Mouse (Mus musculus): ENCODE results near the gene Krtap19-9b. TPM values are rescaled to one million over a fixed set of nuclear protein-coding genes. Genes with fewer than 3 reads are reported as not detected.

The Krtap19-9b gene
- not detected in 2 replicates for polyA plus RNA-seq (2014; fragmentation: Nextera tagmentation; extraction: Ambion mirVana)

DNA sequence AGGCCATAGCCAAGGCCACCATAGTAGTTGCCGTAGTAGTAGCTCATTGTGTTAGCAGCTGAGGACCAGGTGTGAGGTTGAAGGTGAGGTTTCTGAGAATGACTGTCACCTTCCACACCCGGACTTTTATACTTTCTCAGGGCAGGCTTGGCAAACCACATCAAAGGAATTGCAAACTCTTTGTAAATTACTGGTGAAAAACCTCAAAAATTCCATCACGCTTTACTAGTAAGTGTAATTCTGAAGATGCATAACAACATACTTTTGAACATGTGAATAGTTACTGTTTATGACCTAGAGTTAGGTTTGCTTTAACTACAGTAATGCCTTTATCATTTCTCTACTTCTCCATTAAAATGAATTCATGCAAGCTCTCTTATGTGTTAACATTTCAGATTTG lies at the start of gene Krtap19-9b:
Gene Krtap19-9b (minus strand): TSS at position 101 of the 400 bp plus-strand sequence.
- H3K36me3 ChIP-seq (ENCODE audit: control insufficient read depth, insufficient read depth, low read length) = no peaks in the 10 kb centered on the region
- no peaks in the 10 kb centered on the region for H3K4me1 ChIP-seq (ENCODE audit: control insufficient read depth, insufficient read depth, low read length)
- H3K9me3 ChIP-seq (ENCODE audit: control insufficient read depth, low read length) = no peaks in the 10 kb centered on the region
- H3K4me2 ChIP-seq (ENCODE audit: low read length) = no peak within 1 kb of the TSS
- DNase-seq (no peak), ATAC-seq (ENCODE audit: low FRiP score, low TSS enrichment) (no peak)
- H3K27ac ChIP-seq (replicated peaks; ENCODE audit: low read depth, low read length) = no peak within 1 kb of the TSS
- no peaks in the 10 kb centered on the region for H3K27me3 ChIP-seq (ENCODE audit: control insufficient read depth, insufficient read depth, low read length)
- 94% methylated on average over 3 of the region's 3 CpGs for WGBS
- no peak within 1 kb of the TSS for H3K4me3 ChIP-seq (replicated peaks; ENCODE audit: low read depth, low read length)
- H3K9ac ChIP-seq (replicated peaks; ENCODE audit: low read length) = no peak within 1 kb of the TSS

DNA sequence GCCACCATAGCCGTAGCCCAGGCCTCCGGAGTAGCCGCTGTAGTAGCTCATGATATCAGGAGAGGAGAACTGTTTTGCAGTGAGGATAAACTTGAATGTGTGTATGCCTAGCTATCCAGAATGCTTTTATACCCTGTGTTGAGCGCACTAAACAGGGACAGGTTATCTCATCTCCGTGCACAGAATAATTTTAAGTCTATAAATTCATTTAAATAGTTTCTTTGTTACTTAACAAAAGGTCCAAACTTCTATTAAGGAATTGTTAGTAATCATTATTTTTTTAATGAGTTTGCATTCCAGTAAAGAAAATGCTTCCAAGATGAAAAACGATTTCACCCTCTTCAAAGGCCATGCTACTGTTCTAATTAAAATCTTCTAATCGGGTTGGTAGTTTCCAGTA lies 30.7 kb upstream of the Krtap19-9b start, which contains the start of gene Krtap16-3:
Gene Krtap16-3 (minus strand): TSS at position 101 of the 400 bp plus-strand sequence.
- ATAC-seq (ENCODE audit: low FRiP score, low TSS enrichment) (no peak), DNase-seq (no peak)

GRCm38 (mm10) chr16:88941106-88941505 lies 9.0 kb upstream of the Krtap19-9b start:
- DNase-seq (no peak), ATAC-seq (ENCODE audit: low FRiP score, low TSS enrichment) (no peak)
- H3K27ac ChIP-seq (replicated peaks; ENCODE audit: low read depth, low read length) = no peak overlapping the region
- H3K27me3 ChIP-seq (ENCODE audit: control insufficient read depth, insufficient read depth, low read length) = no peaks in the 10 kb centered on the region
- H3K4me1 ChIP-seq (ENCODE audit: control insufficient read depth, insufficient read depth, low read length) = no peaks in the 10 kb centered on the region
- H3K4me2 ChIP-seq (ENCODE audit: low read length) = no peak overlapping the region
- no peaks in the 10 kb centered on the region for H3K36me3 ChIP-seq (ENCODE audit: control insufficient read depth, insufficient read depth, low read length)
- no peak overlapping the region for H3K9ac ChIP-seq (replicated peaks; ENCODE audit: low read length)
- 73% methylated on average over 6 of the region's 6 CpGs for WGBS
- no peak overlapping the region for H3K4me3 ChIP-seq (replicated peaks; ENCODE audit: low read depth, low read length)
- no peaks in the 10 kb centered on the region for H3K9me3 ChIP-seq (ENCODE audit: control insufficient read depth, low read length)

More for the DNA sequence above, 30.7 kb upstream of the Krtap19-9b start, which contains the start of gene Krtap16-3:
- Histone ChIP-seq H3K27me3 (ENCODE audit: control insufficient read depth, insufficient read depth, low read length) (no peaks in the 10 kb centered on the region), H3K27ac (replicated peaks; ENCODE audit: low read depth, low read length) (no peak within 1 kb of the TSS), H3K9me3 (ENCODE audit: control insufficient read depth, low read length) (no peaks in the 10 kb centered on the region), H3K36me3 (ENCODE audit: control insufficient read depth, insufficient read depth, low read length) (no peaks in the 10 kb centered on the region), H3K4me1 (ENCODE audit: control insufficient read depth, insufficient read depth, low read length) (no peaks in the 10 kb centered on the region), H3K4me2 (ENCODE audit: low read length) (no peak within 1 kb of the TSS), H3K4me3 (replicated peaks; ENCODE audit: low read depth, low read length) (no peak within 1 kb of the TSS), H3K9ac (replicated peaks; ENCODE audit: low read length) (no peak within 1 kb of the TSS)
- 91% methylated on average over 7 of the region's 7 CpGs for WGBS

DNA sequence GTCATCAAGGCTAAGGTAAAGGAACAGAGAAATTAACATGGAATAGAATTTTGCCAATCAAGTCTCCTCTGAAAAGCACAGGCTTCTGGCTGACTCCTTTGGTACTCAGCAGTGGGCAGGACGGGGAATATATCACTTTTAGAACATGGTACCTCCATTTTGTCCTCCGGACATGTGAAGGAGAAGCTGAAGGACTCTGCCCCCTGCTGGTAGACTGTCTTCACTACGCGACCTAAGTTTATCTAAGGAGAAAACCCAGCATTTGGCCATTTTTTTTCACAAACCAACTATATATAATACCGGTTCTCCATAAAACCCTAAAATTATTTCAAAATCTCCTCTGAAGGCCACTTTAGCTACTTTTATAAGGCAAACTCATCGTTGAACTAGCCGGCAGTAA lies 6.2 kb upstream of the Krtap19-9b start:
- Histone ChIP-seq H3K9ac (replicated peaks; ENCODE audit: low read length) (no peak overlapping the region), H3K4me1 (ENCODE audit: control insufficient read depth, insufficient read depth, low read length) (no peaks in the 10 kb centered on the region), H3K9me3 (ENCODE audit: control insufficient read depth, low read length) (no peaks in the 10 kb centered on the region), H3K27me3 (ENCODE audit: control insufficient read depth, insufficient read depth, low read length) (no peaks in the 10 kb centered on the region), H3K36me3 (ENCODE audit: control insufficient read depth, insufficient read depth, low read length) (no peaks in the 10 kb centered on the region), H3K4me3 (replicated peaks; ENCODE audit: low read depth, low read length) (no peak overlapping the region), H3K27ac (replicated peaks; ENCODE audit: low read depth, low read length) (no peak overlapping the region), H3K4me2 (ENCODE audit: low read length) (no peak overlapping the region)
- WGBS = 81% methylated on average over 7 of the region's 7 CpGs
- no peak for ATAC-seq (ENCODE audit: low FRiP score, low TSS enrichment)
- peak; percentile 54 for DNase-seq

GRCm38 (mm10) chr16:88896357-88896756 lies 35.7 kb downstream of the Krtap19-9b start, which contains the start of gene Krtap19-5:
Gene Krtap19-5, minus strand, starts transcription at chr16:88896457.
- ATAC-seq (ENCODE audit: low FRiP score, low TSS enrichment) (no peak), DNase-seq (no peak)
- no peaks in the 10 kb centered on the region for H3K4me1 ChIP-seq (ENCODE audit: control insufficient read depth, insufficient read depth, low read length)
- H3K4me2 ChIP-seq (ENCODE audit: low read length) = no peak within 1 kb of the TSS
- WGBS = 96% methylated on average over 6 of the region's 6 CpGs
- H3K27me3 ChIP-seq (ENCODE audit: control insufficient read depth, insufficient read depth, low read length) = no peaks in the 10 kb centered on the region
- H3K27ac ChIP-seq (replicated peaks; ENCODE audit: low read depth, low read length) = no peak within 1 kb of the TSS
- no peaks in the 10 kb centered on the region for H3K36me3 ChIP-seq (ENCODE audit: control insufficient read depth, insufficient read depth, low read length)
- no peaks in the 10 kb centered on the region for H3K9me3 ChIP-seq (ENCODE audit: control insufficient read depth, low read length)
- no peak within 1 kb of the TSS for H3K4me3 ChIP-seq (replicated peaks; ENCODE audit: low read depth, low read length)
- no peak within 1 kb of the TSS for H3K9ac ChIP-seq (replicated peaks; ENCODE audit: low read length)

- ATAC-seq (ENCODE audit: low FRiP score, low TSS enrichment) (no peak), DNase-seq (no peak)
- WGBS = 89% methylated on average over 6 of the region's 6 CpGs
- no peaks in the 10 kb centered on the region for H3K27me3 ChIP-seq (ENCODE audit: control insufficient read depth, insufficient read depth, low read length)
- no peak overlapping the region for H3K4me3 ChIP-seq (replicated peaks; ENCODE audit: low read depth, low read length)
- H3K9me3 ChIP-seq (ENCODE audit: control insufficient read depth, low read length) = no peaks in the 10 kb centered on the region
- no peak overlapping the region for H3K9ac ChIP-seq (replicated peaks; ENCODE audit: low read length)
- H3K27ac ChIP-seq (replicated peaks; ENCODE audit: low read depth, low read length) = no peak overlapping the region
- H3K36me3 ChIP-seq (ENCODE audit: control insufficient read depth, insufficient read depth, low read length) = no peaks in the 10 kb centered on the region
- no peak overlapping the region for H3K4me2 ChIP-seq (ENCODE audit: low read length)
- H3K4me1 ChIP-seq (ENCODE audit: control insufficient read depth, insufficient read depth, low read length) = no peaks in the 10 kb centered on the region
These were observed 45.2 kb downstream of the Krtap19-9b start for GRCm38 (mm10) chr16:88886870-88887269.

GRCm38 (mm10) chr16:88884989-88885388 lies 47.1 kb downstream of the Krtap19-9b start, which contains the start of gene Krtap19-4:
Gene Krtap19-4, minus strand, starts transcription at chr16:88885089.
- Histone ChIP-seq H3K9me3 (ENCODE audit: control insufficient read depth, low read length) (no peaks in the 10 kb centered on the region), H3K9ac (replicated peaks; ENCODE audit: low read length) (no peak within 1 kb of the TSS), H3K4me1 (ENCODE audit: control insufficient read depth, insufficient read depth, low read length) (no peaks in the 10 kb centered on the region), H3K27me3 (ENCODE audit: control insufficient read depth, insufficient read depth, low read length) (no peaks in the 10 kb centered on the region), H3K36me3 (ENCODE audit: control insufficient read depth, insufficient read depth, low read length) (no peaks in the 10 kb centered on the region), H3K27ac (replicated peaks; ENCODE audit: low read depth, low read length) (no peak within 1 kb of the TSS), H3K4me3 (replicated peaks; ENCODE audit: low read depth, low read length) (no peak within 1 kb of the TSS), H3K4me2 (ENCODE audit: low read length) (no peak within 1 kb of the TSS)
- ATAC-seq (ENCODE audit: low FRiP score, low TSS enrichment) = no peak
- WGBS = 92% methylated on average over 5 of the region's 5 CpGs
- no peak for DNase-seq

Other genes starting within 250 kb of the Krtap19-9b start
- gene 2310061N02Rik, start 224.3 kb downstream of the Krtap19-9b start, polyA plus RNA-seq (2014; fragmentation: Nextera tagmentation; extraction: Ambion mirVana) = not detected in 2 replicates
- gene Krtap13-1, start 203.4 kb downstream of the Krtap19-9b start, polyA plus RNA-seq (2014; fragmentation: Nextera tagmentation; extraction: Ambion mirVana) = not detected in 2 replicates
- gene Krtap13, start 180.6 kb downstream of the Krtap19-9b start, polyA plus RNA-seq (2014; fragmentation: Nextera tagmentation; extraction: Ambion mirVana) = not detected in 2 replicates
- not detected in 2 replicates for gene 2310034C09Rik, start 173.4 kb downstream of the Krtap19-9b start, polyA plus RNA-seq (2014; fragmentation: Nextera tagmentation; extraction: Ambion mirVana)
- gene 2310057N15Rik, start 158.1 kb downstream of the Krtap19-9b start, polyA plus RNA-seq (2014; fragmentation: Nextera tagmentation; extraction: Ambion mirVana) = not detected in 2 replicates
- not detected in 2 replicates for gene Gm5965, start 154.4 kb downstream of the Krtap19-9b start, polyA plus RNA-seq (2014; fragmentation: Nextera tagmentation; extraction: Ambion mirVana)
- gene Gm20741, start 120.0 kb downstream of the Krtap19-9b start, polyA plus RNA-seq (2014; fragmentation: Nextera tagmentation; extraction: Ambion mirVana) = not detected in 2 replicates
- not detected in 2 replicates for gene Krtap15, start 112.0 kb downstream of the Krtap19-9b start, polyA plus RNA-seq (2014; fragmentation: Nextera tagmentation; extraction: Ambion mirVana)
- gene Krtap14, start 106.1 kb downstream of the Krtap19-9b start, polyA plus RNA-seq (2014; fragmentation: Nextera tagmentation; extraction: Ambion mirVana) = not detected in 2 replicates
- gene Krtap19-1, start 62.9 kb downstream of the Krtap19-9b start, polyA plus RNA-seq (2014; fragmentation: Nextera tagmentation; extraction: Ambion mirVana) = not detected in 2 replicates
- not detected in 2 replicates for gene Krtap19-2, start 58.0 kb downstream of the Krtap19-9b start, polyA plus RNA-seq (2014; fragmentation: Nextera tagmentation; extraction: Ambion mirVana)
- not detected in 2 replicates for gene Krtap19-3, start 54.2 kb downstream of the Krtap19-9b start, polyA plus RNA-seq (2014; fragmentation: Nextera tagmentation; extraction: Ambion mirVana)
- gene Krtap19-4, start 47.2 kb downstream of the Krtap19-9b start, polyA plus RNA-seq (2014; fragmentation: Nextera tagmentation; extraction: Ambion mirVana) = not detected in 2 replicates
- not detected in 2 replicates for gene Krtap19-5, start 35.8 kb downstream of the Krtap19-9b start, polyA plus RNA-seq (2014; fragmentation: Nextera tagmentation; extraction: Ambion mirVana)
- not detected in 2 replicates for gene Krtap16-3, start 30.6 kb upstream of the Krtap19-9b start, polyA plus RNA-seq (2014; fragmentation: Nextera tagmentation; extraction: Ambion mirVana)
- not detected in 2 replicates for gene Krtap22-2, start 78.5 kb upstream of the Krtap19-9b start, polyA plus RNA-seq (2014; fragmentation: Nextera tagmentation; extraction: Ambion mirVana)
- not detected in 2 replicates for gene Gm10229, start 83.0 kb upstream of the Krtap19-9b start, polyA plus RNA-seq (2014; fragmentation: Nextera tagmentation; extraction: Ambion mirVana)
- not detected in 2 replicates for gene Krtap6-1, start 99.4 kb upstream of the Krtap19-9b start, polyA plus RNA-seq (2014; fragmentation: Nextera tagmentation; extraction: Ambion mirVana)
- not detected in 2 replicates for gene Gm10228, start 109.2 kb upstream of the Krtap19-9b start, polyA plus RNA-seq (2014; fragmentation: Nextera tagmentation; extraction: Ambion mirVana)
- gene Krtap6-5, start 115.6 kb upstream of the Krtap19-9b start, polyA plus RNA-seq (2014; fragmentation: Nextera tagmentation; extraction: Ambion mirVana) = not detected in 2 replicates
- not detected in 2 replicates for gene 1110025L11Rik, start 131.7 kb upstream of the Krtap19-9b start, polyA plus RNA-seq (2014; fragmentation: Nextera tagmentation; extraction: Ambion mirVana)
- gene Krtap6-3, start 151.8 kb upstream of the Krtap19-9b start, polyA plus RNA-seq (2014; fragmentation: Nextera tagmentation; extraction: Ambion mirVana) = not detected in 2 replicates
- not detected in 2 replicates for gene Gm6358, start 208.6 kb upstream of the Krtap19-9b start, polyA plus RNA-seq (2014; fragmentation: Nextera tagmentation; extraction: Ambion mirVana)
- gene Gm10061, start 218.8 kb upstream of the Krtap19-9b start, polyA plus RNA-seq (2014; fragmentation: Nextera tagmentation; extraction: Ambion mirVana) = not detected in 2 replicates
- not detected in 2 replicates for gene Gm9789, start 225.7 kb upstream of the Krtap19-9b start, polyA plus RNA-seq (2014; fragmentation: Nextera tagmentation; extraction: Ambion mirVana)
- not detected in 2 replicates for gene Gm7735, start 237.2 kb upstream of the Krtap19-9b start, polyA plus RNA-seq (2014; fragmentation: Nextera tagmentation; extraction: Ambion mirVana)
- gene 1110057P08Rik, start 242.5 kb upstream of the Krtap19-9b start, polyA plus RNA-seq (2014; fragmentation: Nextera tagmentation; extraction: Ambion mirVana) = not detected in 2 replicates

Data from midbrain, embryonic 14.5 days (tissue).